Mouse (Mus musculus) left cerebral cortex, adult 11 months (tissue): ENCODE data around the gene Kcnj8.
"Not testable (repeated sequence)": the region's sequence is repeated elsewhere in the genome, so short reads cannot be mapped to it uniquely, and the experiment has no call there.

Experiments used
- DNase-seq: peaks from one replicate; pipeline ENCODE4 v3.0.0; 2022; ENCODE audit warnings: low spot score

The Kcnj8 gene

GRCm38 (mm10) chr6:142550871-142551270, 20.5 kb downstream of the Kcnj8 start:
- DNase-seq, result no peak

- no peak for DNase-seq
These were observed 23.0 kb downstream of the Kcnj8 start for GRCm38 (mm10) chr6:142548377-142548776.

- DNase-seq, result no peak
These were observed 26.3 kb downstream of the Kcnj8 start for GRCm38 (mm10) chr6:142545132-142545531.

DNA sequence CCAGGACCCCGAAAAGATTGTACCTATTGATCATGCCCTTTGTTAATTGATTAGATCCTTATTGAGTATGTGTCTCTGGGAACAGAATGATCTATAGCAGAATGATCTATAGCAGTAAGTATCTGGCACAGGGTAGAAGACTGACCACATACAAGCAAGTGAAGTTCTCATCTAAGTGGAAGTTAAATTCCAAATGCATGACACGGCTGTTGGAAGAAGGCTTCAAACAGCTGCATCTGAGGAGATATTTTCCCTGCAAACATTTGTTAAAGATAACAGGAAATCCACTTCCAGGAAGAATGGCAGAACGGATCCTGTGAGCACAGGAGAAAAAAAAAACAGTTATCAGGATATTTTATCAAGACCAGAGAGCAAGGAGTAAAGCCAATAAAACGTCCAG, 27.8 kb downstream of the Kcnj8 start:
- no peak for DNase-seq

DNA sequence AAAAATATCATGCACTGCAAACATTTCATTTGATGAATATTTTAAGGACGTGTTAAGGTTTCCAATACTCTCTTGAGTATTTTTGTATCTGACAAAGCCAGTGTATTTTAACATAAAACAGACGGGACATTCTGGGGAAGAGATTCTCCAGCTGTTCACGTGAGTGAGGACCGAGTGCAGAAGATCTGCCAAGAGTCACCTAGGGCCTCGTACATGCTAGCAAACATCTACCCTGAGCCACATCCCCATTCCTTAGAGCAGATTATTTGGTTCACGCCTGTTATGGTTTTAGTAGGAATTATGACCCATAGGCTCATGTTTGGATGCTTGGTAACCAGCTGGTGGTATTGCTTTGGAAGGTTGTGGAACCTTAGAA, 28.6 kb downstream of the Kcnj8 start:
- DNase-seq, result no peak

DNA sequence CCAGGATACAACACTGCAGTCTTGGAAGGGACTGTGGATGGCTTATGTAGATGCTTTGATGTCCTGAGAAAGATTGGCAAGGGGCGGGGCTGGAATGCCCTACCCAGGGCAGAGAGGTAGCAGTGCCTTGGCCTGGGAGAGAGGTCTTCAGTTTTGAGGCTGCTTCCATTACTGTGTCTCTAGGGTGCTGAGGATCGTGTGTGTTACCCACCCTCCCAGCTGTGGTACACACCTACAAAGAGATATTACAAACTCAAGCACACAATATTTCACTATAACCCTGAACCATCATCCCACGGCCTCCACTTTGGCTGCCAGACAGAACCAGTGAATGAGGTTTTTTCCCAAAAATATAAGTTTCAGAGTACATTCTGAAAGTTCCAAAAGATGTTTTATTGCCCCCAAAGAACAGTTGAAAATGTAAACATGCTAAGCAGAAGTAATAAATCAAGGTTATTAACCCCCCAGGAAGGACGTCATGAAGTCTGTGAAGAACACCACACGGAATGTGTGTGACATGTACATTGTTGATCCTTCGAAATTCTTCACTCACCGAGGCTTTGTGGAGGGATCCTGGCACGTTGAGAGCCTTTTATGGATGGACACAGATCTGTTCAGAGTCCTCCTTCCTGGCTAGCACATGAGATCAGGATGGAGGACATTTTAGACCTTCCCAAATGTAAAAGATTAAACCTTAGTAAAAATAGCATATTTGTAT, 29.2 kb downstream of the Kcnj8 start:
- no peak for DNase-seq

- DNase-seq, result no peak
These were observed 30.8 kb downstream of the Kcnj8 start for GRCm38 (mm10) chr6:142540561-142541160.

GRCm38 (mm10) chr6:142540131-142540530, 31.3 kb downstream of the Kcnj8 start:
- no peak for DNase-seq

- DNase-seq, result no peak
These were observed 32.9 kb downstream of the Kcnj8 start for GRCm38 (mm10) chr6:142538503-142538902.

DNA sequence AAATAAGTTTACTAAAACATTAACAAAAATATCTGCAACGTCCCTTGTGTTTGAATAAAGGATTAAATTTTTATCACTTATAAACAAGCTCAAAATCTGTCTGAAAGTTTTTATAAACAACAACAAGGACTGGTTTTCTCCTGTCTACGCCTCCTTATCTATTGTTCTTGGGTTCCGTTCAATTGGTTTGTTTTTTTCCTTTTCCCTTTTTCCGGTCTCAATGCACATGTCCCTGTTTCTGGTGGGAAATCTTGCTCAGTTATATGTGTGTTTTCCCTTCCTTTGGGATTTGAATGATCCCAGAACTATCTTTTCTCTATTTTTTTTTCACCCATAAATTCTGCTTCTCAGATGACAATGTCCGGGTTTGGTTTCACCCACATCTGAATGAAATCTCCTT, 38.0 kb downstream of the Kcnj8 start:
- DNase-seq, result no peak

- DNase-seq, result no peak
These were observed 38.7 kb downstream of the Kcnj8 start for GRCm38 (mm10) chr6:142532686-142533085.

GRCm38 (mm10) chr6:142532141-142532540, 39.3 kb downstream of the Kcnj8 start:
- no peak for DNase-seq

GRCm38 (mm10) chr6:142530378-142530777, 41.0 kb downstream of the Kcnj8 start:
- DNase-seq, result no peak

DNA sequence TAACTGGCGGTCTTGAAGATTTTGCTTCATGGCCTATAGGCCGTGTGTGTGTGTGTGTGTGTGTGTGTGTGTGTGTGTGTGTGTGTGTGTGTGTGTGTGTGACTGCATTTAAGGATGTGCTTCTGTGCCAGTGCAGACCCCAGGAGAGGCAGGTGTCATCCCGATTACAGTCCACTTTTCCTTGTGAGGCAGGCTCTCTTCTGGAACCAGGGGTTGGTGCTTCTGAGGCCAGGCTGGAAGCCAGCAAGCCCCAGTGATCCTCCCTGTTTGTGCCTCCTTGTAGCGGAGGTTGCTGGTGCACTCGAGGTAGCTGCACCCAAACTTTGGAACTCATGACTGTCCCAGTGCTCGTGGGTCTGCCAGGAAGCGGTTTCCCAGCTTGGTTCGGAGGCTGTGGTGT, 41.7 kb downstream of the Kcnj8 start:
- DNase-seq, result no peak

DNA sequence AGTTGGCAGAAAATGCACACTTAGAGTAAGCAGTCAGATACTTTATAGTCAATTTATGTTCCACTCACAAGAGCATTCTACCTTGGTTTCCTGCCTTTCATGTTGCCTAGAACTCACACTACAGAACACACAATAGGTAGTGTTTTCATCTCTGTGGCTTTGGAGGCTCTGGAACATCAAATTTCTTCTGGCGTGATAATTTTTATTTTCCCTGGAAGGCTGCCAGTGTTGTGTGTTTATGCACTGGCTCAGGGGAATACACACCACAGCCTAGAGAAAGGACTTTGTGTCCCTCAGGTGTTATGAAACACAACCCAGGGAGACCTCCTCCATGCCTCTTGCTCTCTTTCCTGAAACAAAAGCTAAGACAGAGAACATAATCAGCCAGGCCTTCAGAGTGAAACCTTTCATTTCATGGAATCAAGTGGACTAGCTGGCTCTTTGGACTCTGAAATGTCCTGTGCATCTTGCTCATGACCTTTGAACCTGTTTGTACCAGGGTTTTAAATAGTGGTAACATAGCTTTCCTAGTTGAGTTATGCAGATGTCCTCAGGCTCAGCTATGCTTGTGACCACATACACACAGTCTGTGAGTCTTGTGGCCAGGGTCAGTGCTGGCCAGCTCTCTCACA, 43.4 kb downstream of the Kcnj8 start:
- no peak for DNase-seq

DNA sequence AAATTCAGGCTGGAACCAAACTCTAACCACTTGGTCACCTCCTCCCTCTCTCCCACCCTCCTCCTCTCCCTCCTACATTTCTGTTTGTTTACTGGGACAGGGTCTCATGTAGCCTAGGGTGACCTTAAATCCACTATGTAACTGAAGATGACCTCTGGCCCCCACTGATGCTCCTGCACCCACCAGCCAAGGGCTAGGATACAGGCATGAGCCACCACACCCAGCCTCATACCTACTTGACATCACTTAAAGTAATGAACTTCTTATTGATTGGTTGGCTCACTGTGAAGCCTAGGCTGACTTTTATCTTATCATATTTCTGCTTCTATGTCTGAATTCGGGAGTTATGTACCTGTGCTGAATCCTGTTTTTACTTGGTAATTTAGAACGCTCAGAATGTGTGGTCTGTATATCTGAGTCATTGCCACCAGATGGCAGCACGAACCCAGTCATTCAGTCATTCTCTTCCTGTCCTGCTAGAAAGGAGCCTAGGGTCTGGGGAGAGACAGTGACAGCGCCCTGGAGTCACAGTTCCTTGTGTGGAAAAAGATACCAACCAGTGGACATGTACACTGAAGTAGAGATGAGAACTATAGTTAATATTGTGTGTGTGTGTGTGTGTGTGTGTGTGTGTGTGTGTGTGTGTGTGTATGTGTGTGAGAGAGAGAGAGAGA, 46.6 kb downstream of the Kcnj8 start:
- DNase-seq, result no peak

- DNase-seq, result no peak
These were observed 49.8 kb downstream of the Kcnj8 start for GRCm38 (mm10) chr6:142521591-142522110.

DNA sequence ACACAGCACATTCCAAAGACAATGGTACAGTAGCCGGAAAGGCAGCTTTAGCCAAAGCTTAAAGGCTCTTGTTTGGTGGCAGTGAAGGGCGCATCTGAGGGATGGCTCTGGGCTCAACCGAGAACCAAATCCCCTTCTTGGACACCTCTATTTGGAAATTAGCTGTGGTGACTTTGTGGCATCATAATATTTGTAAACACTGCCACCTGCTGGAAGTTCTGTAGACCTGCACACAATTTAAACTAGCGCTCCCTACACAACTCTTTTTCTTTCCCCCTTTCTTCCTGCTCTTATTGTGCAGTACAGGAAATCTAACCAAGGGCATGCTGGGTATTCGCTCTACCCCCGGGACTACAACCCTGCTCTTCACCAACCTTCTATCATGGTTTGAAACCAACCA, 52.3 kb downstream of the Kcnj8 start:
- no peak for DNase-seq

DNA sequence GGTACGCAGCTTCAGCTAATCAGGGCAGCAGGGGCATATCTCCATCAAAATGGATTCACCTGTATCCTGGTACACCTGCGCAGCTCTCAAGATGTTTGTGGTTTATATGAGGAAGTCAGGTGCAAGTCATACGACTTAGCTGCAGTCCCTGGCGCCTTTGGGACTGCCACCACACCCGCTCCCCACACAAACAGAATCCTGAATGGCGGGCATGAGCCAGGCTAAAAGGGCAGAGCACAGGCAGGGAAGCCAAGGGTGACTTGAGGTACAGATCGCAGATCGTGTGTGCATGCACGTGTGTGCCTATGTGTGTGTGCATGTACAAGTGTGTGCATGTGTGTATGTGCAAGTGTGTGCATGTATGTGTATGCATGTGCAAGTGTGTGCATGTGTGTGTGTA, 56.0 kb downstream of the Kcnj8 start:
- DNase-seq, result not testable (repeated sequence)

DNA sequence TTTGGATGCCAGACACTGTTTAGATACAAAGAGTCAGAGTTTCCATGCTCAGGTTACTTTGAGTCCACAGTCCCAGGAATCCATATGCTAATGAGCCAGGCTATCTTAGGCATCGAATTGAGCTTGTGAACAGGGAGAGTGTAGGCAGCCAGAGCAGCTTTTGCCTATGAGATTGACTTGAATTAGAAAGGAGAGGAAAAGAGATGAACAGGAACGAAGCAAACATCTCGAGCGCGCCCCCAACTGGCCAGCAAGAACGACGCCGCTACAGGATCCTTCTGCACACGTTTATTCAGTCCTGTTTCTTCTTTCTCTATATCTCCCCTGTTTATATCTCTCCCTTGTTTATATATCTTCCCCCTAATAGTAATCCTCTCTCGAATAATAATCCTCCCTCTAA, 56.5 kb downstream of the Kcnj8 start:
- peak; percentile 62 for DNase-seq
